Mouse (Mus musculus): ENCODE results near the gene Megf8.

Megf8 gene

DNA sequence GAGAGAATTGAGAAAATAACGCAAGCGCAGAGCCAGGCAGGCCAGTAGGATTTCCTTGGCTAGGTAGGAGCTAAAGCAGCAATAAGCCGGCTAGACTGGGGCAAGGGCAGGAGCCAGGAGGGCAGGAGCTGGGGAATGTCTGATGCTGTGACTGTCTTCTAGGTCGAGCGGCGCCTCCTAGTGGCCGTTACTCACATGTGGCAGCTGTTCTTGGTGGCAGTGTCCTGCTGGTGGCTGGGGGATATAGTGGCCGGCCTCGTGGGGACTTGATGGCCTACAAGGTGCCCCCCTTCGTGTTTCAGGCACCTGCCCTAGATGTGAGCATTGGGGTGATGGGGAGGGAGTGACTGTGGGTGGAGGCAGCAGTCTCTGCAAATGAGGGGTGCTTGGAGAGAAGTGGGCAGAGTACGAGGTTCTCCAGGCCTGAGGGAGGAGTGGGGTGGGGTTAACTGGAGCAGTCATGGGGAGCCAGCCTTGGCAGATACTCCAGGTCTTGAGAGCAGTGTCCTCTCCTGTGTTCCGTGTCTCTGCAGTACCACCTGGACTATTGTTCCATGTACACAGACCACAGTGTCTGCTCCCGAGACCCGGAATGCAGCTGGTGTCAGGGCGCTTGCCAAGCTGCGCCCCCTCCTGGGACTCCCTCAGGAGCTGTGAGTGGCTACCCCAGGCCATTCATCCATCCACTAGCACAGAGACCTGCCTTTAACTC is 16.8 kb downstream of the Megf8 start:
- in situ Hi-C loops (cut with MboI), result no loop called here

DNA sequence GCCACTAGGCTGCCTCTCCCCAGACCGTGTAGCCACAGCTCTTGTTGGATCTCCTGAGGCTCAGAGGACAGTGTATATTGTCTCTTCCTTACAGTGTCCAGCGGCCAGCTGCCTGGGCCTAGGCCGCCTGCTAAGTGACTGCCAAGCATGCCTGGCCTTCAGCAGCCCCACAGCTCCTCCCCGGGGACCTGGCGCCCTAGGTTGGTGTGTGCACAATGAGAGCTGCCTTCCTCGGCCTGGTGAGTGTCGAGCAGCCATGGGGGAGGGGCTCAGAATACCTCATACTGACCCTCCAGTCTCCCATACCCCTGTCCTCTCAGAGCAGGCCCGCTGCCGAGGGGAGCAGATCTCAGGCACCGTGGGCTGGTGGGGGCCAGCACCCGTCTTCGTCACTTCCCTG is 17.5 kb downstream of the Megf8 start:
- in situ Hi-C loops (cut with MboI), result no loop called here

DNA sequence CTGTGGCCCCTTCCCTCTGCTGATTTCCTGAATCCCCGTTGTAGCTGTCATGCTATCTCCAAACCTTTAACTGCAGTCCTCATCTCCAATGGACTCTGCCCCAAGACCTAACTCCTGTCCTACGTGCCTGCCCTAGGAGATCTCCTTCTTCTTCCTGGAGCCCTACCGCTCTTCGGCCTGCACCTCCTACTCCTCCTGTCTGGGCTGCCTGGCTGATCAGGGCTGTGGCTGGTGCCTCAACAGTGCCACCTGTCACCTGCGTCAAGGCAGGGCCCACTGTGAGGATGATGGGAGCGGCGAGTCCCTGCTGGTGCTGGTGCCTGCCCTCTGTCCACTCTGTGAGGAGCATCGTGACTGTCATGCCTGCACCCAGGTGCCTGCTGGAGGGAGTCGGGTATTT is 22.4 kb downstream of the Megf8 start:
- in situ Hi-C loops (cut with MboI), result no loop called here

DNA sequence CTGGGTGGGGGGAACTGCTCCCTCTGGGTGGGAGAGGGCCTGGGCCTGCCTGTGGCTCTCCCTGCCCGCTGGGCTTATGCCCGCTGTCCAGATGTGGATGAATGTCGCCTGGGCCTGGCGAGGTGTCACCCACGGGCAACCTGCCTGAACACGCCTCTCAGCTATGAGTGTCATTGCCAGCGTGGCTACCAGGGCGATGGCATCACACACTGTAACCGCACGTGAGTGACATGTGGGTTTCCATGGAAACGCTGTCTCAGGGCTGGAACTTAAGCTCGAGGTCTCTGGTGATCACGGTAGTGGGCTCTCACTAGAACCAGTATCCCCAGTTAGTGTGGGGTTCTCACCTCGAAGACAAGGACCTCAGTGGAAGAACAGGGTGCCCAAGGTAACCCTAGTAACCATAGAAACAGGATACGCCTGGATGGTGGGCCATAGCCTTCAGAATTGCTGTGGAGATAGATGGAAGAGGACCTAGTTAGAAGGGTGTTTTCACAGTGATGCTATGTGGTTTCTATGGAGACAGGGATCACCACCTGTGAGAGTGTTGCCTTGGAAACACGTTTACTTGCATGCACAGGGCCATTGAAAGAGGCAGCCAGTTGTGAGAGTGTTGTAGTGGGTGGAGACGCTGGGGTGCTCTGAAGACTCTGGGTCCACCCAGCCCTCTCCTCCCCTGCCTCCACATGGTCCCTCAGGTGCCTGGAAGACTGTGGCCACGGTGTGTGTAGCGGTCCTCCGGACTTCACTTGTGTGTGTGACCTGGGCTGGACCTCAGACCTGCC is 24.2 kb downstream of the Megf8 start:
- in situ Hi-C loops (cut with MboI), result no loop called here

DNA sequence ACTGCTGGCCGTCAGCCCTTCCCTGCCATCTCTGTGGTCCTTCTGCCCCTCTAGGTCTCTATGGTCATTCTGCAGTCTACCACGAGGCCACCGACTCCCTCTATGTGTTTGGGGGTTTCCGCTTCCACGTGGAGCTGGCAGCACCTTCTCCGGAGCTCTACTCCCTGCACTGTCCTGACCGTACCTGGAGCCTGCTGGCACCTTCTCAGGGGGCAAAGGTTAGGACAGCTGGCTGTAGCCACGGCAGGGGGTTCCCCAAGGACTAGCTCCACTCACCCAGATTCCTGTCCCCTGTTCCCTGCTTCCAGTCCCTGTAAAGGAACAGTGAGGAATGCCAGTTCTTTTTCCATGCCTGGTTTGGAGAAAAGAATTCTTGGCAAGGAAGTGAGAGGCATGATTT is 31.9 kb downstream of the Megf8 start:
- in situ Hi-C loops (cut with MboI), result no loop called here

DNA sequence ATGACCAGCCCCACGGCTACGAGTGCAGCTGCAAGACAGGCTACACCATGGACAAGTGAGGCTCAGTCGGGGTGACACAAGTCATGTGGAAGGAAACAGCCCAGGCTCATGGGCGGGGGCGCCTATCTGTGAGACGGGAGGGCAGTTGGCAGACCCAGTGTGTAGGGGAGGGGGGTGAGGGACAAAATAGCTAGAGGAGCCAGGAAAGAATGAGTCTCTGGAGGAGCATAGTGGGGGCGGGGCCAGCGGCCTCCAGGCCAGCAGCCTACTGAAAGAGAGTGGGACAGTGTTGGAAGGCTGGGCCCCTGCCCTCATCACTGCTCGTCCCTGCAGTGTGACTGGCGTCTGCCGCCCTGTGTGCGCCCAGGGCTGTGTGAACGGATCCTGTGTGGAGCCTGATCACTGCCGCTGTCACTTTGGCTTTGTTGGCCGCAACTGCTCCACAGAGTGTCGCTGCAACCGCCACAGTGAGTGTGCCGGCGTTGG is 41.8 kb downstream of the Megf8 start:
- in situ Hi-C loops (cut with MboI), result no loop called here

DNA sequence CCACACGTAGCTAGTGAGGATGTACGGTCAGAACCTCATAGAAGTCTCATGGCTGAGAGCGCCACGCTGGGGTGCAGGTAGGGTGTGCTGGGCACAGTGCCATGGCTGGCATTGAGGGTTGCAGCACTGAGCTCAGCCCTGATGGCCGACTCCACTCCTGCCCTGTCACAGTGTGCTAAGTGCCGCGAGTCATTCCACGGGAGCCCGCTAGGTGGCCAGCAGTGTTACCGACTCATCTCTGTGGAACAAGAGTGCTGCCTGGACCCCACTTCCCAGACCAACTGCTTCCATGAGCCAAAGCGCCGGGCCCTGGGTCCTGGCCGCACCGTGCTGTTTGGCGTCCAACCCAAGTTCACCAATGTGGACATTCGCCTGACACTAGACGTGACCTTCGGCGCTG is 46.2 kb downstream of the Megf8 start:
- in situ Hi-C loops (cut with MboI), result no loop called here

DNA sequence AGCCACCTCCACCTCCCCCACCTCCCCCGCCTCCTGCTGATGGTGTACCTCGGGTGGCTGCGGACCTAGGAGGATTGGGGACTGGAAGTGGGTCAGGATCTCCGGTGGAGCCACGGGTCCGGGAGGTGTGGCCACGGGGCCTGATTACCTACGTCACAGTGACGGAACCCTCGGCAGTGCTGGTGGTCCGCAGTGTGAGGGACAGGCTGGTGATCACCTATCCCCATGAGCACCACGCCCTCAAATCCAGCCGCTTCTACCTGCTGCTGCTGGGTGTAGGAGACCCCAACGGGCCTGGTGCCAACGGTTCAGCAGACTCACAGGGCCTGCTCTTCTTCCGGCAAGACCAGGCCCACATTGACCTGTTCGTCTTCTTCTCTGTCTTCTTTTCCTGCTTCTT is 46.7 kb downstream of the Megf8 start:
- in situ Hi-C loops (cut with MboI), result no loop called here

DNA sequence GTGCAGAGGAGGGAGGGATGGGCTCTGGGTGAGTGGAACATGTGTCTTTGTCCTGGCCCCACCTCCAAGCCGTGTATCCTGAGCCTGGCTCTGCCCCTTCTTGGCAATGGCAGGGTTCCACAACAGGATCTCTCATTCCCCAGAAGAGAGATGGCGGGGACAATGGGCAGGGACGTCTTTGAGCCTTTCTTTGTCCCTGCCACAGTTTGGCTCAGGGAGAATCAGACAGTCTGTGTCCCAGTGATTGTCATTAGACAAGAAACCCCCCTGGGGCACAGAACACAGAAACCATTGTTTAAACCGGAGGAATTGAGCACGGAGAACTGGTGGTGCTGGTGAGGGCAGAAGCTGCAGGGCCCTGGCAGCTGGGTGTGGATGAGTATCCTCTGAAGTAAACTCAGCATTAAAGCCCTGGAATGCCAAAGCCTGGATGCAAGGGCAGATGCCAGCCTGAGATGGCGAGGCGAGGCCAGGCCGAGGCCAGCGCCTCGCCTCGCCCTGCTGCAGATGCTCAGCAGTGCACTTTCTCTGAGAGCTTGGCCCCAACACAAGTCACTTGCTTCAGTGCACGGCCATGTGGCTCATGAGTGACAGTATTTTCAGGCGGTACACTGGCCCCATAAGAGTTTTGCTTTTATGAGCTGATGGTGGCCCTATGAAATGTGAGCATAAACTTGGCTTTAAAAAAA is 49.1 kb downstream of the Megf8 start:
- in situ Hi-C loops (cut with MboI), result no loop called here

DNA sequence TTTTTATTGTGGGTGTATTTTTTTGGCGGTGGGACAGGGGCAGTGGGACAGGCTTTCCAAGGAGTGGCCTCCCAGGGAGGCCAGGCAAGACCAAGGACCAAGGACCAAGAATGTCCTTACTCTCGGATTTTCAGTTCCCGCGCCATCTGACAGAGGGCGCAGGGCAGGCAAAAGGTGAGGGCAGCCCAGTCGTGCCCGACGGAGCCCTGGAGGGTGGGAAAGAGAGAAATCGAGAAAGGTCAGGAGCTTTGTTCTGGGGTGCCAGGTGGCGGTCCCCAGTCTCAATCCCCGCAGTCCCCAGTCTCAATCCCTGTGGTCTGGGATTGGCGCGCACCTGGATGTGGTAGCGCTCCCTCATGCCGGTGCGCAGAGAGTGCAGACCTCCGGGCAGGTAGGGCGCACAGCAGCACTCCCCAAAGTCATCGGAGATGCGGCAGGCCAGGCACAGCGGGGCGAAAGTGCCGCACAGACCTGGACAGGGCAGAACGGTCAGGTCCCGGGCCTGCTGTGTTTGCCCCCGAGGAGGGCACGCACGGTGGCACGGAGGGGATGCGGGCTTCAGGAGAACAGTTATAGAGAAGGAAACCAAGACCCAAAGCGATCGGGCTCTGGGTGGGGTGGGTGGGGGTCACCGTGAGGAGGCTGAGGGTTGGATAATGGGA is 50.8 kb downstream of the Megf8 start:
- in situ Hi-C loops (cut with MboI), result no loop called here

DNA sequence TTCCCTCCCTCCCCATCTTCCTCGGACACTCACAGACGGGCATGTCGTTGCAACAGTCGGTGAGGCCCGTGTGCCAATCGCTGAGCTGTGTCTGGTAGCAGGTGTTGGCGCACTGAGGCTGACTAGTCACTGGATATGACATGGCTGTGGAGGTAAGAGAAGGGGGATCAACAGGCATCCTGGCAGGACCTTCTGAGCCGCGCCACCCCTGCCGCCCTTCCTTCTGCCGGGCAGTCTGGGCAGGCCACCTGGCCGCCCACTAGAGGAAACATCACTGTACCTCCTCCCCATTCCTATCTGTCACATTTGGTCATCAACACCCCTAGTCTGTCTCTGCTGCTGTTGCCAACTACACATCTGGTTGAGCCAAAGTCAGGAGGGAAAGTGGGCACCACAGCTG is 51.4 kb downstream of the Megf8 start:
- in situ Hi-C loops (cut with MboI), result no loop called here

DNA sequence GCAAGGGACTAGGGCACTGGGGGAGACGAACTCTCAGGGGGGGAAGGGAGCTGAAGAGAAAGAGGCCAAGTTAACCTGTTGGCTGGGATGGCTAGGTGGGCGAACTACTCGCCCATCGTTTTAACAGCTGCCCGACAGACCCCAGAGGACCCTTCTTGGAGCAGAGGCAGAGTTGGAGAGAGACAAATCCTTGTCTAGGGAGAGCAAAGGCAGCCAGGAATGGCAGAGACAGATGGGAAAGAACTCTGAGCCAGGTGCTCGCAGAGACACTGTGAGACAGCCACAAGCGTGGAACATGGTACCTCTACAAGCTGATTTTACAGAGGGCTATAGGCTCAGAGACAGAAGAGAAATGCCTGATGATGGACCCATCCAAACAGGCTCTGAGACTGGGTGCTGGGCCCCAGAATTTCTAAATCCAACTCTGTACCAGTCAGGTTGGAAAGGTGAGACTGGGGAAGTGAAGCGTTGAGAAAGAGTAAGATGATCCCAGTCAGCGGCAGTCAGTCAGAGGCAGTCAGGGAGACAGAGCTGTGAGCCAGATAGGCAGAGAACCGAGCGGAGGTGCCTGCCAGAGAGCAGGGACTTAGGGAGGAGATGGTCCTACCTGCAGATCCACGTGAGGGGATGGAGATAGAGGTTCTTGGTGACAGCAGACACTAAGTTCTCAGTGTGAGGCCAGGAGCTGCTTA is 52.2 kb downstream of the Megf8 start, which contains the start of gene Cnfn:
Gene Cnfn (minus strand): TSS at position 667 of the 692 bp plus-strand sequence.
- in situ Hi-C loops (cut with MboI), result no loop called here

DNA sequence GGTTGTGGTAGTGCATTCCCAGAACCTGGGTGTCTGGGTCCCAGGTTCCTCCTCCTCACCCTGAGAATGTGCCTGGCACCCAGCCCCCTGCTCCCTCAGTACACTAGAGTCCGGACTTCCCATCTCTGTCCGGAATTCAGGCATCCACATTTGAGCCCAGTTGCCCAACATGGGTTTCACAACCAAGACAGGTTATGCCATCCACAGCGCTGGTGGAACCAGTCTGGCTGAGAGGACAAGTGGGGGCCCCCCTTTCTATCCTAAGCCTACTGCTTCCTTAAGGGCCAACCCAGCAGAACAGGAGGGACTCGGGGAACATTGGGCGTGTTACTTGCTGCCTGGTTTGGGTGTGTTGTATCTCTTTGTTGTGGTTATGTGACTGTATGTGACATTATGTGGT is 55.5 kb downstream of the Megf8 start:
- in situ Hi-C loops (cut with MboI), result no loop called here

DNA sequence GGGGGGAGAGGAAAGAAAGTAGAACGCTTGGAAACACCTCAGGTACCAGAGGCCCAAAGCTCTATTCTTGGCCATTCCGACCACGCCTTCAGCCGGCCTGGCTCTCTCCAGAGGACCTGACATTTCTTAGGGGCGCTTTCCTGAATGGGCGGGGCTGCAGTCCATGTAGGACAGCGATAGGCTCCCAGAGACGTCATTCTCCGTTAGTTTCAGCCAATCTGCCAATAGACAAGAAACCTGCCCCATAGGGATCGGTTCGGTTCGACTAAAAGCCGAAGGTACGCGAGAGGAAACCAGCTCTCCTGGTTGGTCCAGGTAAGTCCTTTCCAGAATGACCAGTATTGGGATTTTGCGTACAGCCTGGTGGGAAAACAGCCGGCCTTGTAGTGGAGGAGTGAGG is 59.6 kb downstream of the Megf8 start:
- in situ Hi-C loops (cut with MboI), result no loop called here

DNA sequence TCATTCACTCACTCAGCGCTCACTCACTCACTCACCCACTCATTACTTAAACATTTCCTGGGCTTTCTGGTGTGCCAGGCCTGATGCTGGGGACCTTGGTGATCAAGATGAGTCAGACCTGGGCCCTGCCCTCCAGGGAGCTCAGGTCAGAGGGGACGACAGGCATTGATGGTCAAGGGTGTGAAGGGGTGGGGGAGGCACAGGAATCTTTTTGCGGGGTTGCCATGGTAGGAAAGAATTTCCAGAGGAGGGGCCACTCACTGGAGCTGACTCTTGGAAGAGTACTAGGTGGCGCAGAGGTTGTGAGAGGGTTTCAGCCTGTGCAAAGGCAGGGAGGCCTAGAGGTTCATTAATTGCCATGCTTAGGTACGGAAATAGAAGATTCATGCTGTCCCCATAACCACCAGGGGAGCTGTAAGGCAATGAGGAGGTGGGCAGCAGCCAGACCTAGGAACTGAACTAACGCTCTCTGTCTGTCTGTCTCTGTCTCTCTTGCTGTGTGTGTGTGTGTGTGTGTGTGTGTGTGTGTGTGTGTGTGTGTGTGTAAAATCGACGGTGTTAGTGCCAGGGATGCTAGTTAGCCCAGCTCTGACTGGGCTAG is 60.2 kb downstream of the Megf8 start:
- in situ Hi-C loops (cut with MboI), result no loop called here

DNA sequence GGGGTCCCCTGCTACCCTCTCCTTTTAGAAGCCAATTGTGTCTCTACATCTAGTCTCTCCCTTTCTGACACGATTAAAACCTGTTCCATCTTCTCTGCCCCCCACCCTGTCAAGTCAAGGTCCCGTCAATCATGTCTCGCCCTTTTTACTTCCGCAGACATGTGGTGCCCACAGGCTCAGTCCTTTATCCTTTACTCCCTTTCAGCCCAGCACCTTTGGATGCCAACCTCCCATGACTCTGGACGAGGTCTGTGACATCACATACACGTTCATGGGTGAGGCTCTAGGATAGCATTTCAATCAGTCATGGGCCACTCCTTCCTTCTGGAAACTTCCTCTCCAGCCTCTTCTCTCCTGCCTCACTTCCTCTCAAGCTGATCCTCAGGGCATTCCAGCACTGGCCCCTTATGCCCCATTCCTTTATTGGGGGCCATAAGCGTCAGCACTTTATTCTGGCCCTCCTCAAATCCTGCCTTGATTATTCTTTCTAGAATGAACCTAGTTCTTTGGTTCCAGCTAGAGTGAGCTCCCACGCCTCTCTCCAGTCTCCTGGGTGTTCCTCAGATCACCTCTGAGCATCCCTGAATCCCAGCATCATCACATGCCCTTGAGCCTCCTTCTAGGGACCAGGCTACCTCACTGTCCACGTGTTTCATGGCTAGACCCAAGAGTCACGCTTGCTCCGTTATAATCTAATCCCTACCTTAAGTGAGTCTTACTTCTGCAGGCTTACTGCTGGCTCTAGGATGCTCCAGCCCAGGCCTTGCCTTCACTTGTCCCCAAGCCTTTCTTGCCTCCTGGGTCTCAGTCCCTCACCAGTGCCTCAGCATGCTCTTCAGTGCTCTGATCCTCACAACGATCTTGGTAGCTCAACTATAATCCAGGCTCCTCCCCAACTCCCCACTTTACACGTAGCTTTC is 61.5 kb downstream of the Megf8 start:
- in situ Hi-C loops (cut with MboI), result no loop called here

DNA sequence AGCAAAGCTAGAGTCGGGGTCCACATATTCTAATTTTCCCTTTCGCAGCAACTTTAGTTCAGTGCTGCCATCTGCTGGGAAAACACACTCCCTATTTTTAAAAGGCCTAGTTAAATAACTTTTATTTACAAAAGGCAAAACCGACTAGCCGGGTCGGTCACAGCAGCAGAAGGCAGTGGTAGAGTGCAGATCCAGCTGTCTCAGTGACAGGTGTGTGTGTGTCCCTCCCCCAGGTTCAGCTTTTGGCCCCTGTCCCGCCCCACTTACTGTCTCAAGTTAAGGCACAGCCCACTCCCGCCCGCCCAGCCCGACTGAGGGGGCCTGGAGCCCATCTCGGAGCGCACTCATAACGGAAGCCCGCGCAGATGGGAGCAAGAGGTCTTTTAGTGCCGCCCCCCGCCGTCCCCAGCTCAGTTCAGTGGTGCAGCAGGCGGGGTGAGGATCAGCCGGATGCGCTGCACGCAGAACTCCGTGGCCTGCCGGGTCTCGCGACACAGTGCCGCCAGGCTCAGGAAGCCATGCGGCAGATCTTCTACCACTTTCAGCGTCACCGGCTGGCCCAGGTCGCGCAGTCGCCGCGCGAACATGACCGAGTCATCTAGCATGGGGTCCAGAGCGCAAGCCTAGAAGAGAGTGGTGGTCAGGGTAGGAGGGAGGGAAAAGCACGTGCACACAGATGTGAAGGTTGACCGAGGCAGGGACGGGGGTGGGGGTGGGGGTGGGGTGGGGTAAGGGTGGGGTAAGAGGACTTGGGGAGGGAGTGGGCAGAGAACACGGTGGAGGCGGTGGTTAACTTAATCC is 62.8 kb downstream of the Megf8 start:
- in situ Hi-C loops (cut with MboI), result no loop called here

DNA sequence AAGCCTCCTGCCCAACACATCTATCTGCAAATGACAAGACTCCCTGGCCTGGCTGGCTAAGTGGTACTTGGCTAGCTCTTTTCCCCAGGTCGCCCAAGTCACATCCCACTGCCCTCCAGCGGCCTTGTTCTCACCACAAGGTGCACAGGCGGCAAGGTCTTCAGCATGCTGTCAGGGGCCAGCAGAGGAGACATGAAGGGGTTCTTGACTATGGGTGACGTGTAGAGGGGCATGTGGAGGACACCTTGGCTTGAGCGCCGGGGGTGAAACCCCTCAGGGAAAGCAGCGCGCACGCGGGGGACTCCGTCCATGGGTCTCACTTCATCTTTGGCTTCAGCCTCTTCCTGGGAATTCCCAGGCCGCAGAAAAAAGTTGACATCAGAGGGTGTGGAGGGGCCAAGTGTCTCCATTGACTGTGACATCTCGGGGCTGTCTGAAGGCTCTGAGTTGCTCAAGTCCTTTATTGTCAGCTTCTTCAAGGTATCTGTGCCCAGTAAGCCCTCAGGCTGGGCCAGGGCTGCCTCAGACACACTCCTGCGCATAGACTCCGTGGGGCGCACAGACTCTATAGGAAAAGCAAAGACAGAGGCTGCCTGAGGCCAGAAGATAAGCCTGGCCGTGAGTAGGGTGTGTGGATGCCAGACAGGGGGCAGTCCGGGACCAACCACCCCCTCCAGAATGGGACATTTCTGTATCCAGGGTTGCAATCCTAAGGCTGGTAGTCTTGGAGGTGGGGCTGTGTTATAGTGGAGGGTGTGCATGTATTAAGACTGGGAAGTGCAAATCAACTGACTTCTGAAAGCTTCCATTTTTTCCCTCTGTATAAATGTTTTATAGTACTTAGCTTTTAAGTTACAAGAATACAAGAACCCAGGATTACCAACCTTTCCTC is 63.7 kb downstream of the Megf8 start:
- in situ Hi-C loops (cut with MboI), result no loop called here

All from mature B cell (primary cell).